Comparison of ENCODE assay signal across 10 mouse cellular contexts in genomic region chr14:24311110-24311509, GRCm38 (mm10). TPM values are rescaled to one million over a fixed set of nuclear protein-coding genes. Genes with fewer than 3 reads are reported as not detected.
DNase-seq lines count a peak whose midpoint lies in the region; ATAC-seq and TF ChIP-seq lines count a peak whose summit lies in the region.
"Had no signal": no experiment of that assay in that cellular context is flagged by ENCODE, and none has a peak within 500 bp of the region (broad histone marks: within the 10 kb centered on the region; RNA-seq: fewer than 3 reads in every experiment).

No protein-coding gene starts in this region.

- H3K27me3 ChIP-seq in midbrain, embryonic 11.5 days (ENCODE audit: control insufficient read depth, insufficient read depth, low read length): no peaks in the 10 kb centered on the region
- no peaks in the 10 kb centered on the region for H3K27me3 ChIP-seq in midbrain, embryonic 16.5 days (ENCODE audit: control insufficient read depth, insufficient read depth, low read depth, low read length)
- H3K27me3 ChIP-seq in embryonic facial prominence, embryonic 10.5 days (replicated peaks; ENCODE audit: low read depth, poor library complexity, severe bottlenecking): no peaks in the 10 kb centered on the region
- H3K27me3 ChIP-seq in liver, embryonic 14.5 days (ENCODE audit: control insufficient read depth, insufficient read depth, low read length): no peaks in the 10 kb centered on the region
- H3K27me3 ChIP-seq: stomach, embryonic 15.5 days had no signal

- TF ChIP-seq EP300 in liver, embryonic 14.5 days (IDR thresholded peaks at IDR 0.05; ENCODE audit: low read depth): no peak

- ATAC-seq in midbrain, embryonic 11.5 days (ENCODE audit: low FRiP score): no peak
- ATAC-seq in midbrain, embryonic 16.5 days: no peak
- ATAC-seq in liver, embryonic 14.5 days (ENCODE audit: insufficient read depth): no peak
- ATAC-seq in activated CD4-positive, CD25-positive, alpha-beta regulatory T cell, adult 4 months: no peak

- H3K9me3 ChIP-seq in midbrain, embryonic 11.5 days (ENCODE audit: control insufficient read depth, low read length): no peaks in the 10 kb centered on the region
- H3K9me3 ChIP-seq in midbrain, embryonic 16.5 days (replicated peaks; ENCODE audit: control insufficient read depth, low read length, poor library complexity, severe bottlenecking): no peaks in the 10 kb centered on the region
- H3K9me3 ChIP-seq in embryonic facial prominence, embryonic 10.5 days: no peaks in the 10 kb centered on the region
- no peaks in the 10 kb centered on the region for H3K9me3 ChIP-seq in liver, embryonic 14.5 days (ENCODE audit: control insufficient read depth, low read length)
- H3K9me3 ChIP-seq: stomach, embryonic 15.5 days had no signal

- H3K4me1 ChIP-seq in midbrain, embryonic 11.5 days (ENCODE audit: control insufficient read depth, insufficient read depth, low read length): no peaks in the 10 kb centered on the region
- no peaks in the 10 kb centered on the region for H3K4me1 ChIP-seq in midbrain, embryonic 16.5 days (ENCODE audit: control insufficient read depth, insufficient read depth, low read length)
- no peaks in the 10 kb centered on the region for H3K4me1 ChIP-seq in embryonic facial prominence, embryonic 10.5 days
- no peaks in the 10 kb centered on the region for H3K4me1 ChIP-seq in liver, embryonic 14.5 days (replicated peaks; ENCODE audit: control insufficient read depth in 2 of 2, insufficient read depth in 2 of 2, low read length in 1 of 2)
- H3K4me1 ChIP-seq: stomach, embryonic 15.5 days had no signal

- H3K4me2 ChIP-seq in midbrain, embryonic 11.5 days: no peak overlapping the region
- H3K4me2 ChIP-seq in midbrain, embryonic 16.5 days (ENCODE audit: low read length): no peak overlapping the region
- no peak overlapping the region for H3K4me2 ChIP-seq in liver, embryonic 14.5 days (ENCODE audit: low read depth)
- H3K4me2 ChIP-seq: stomach, embryonic 15.5 days had no signal

- no peak overlapping the region for H3K27ac ChIP-seq in midbrain, embryonic 11.5 days (ENCODE audit: low read depth, low read length)
- no peak overlapping the region for H3K27ac ChIP-seq in midbrain, embryonic 16.5 days (ENCODE audit: low read length)
- no peak overlapping the region for H3K27ac ChIP-seq in embryonic facial prominence, embryonic 10.5 days (replicated peaks)
- no peak overlapping the region for H3K27ac ChIP-seq in liver, embryonic 14.5 days
- H3K27ac ChIP-seq: stomach, embryonic 15.5 days had no signal

- DNase-seq in midbrain, embryonic 11.5 days (ENCODE audit: low spot score, missing footprints): peak; percentile 94
- DNase-seq in adrenal gland, postnatal 36 days: peak; percentile 71
- peak; percentile 76 for DNase-seq in embryonic facial prominence, embryonic 10.5 days (ENCODE audit: low spot score)
- peak; percentile 64 for DNase-seq in kidney, postnatal 14 days
- peak; percentile 6 to 10 (median 9) for DNase-seq in liver, embryonic 14.5 days (ENCODE audit: low read depth in 3 of 3, low spot score in 3 of 3)
- peak; percentile 65 for DNase-seq in right cerebral cortex, postnatal 4 days

- H3K9ac ChIP-seq in midbrain, embryonic 11.5 days (ENCODE audit: low read length): no peak overlapping the region
- no peak overlapping the region for H3K9ac ChIP-seq in midbrain, embryonic 16.5 days (ENCODE audit: low read depth, low read length)
- no peak overlapping the region for H3K9ac ChIP-seq in liver, embryonic 14.5 days (replicated peaks)
- H3K9ac ChIP-seq: stomach, embryonic 15.5 days had no signal

- no peak overlapping the region for H3K4me3 ChIP-seq in midbrain, embryonic 11.5 days (ENCODE audit: low read depth, low read length)
- no peak overlapping the region for H3K4me3 ChIP-seq in midbrain, embryonic 16.5 days (ENCODE audit: low read depth, low read length)
- no peak overlapping the region for H3K4me3 ChIP-seq in embryonic facial prominence, embryonic 10.5 days
- H3K4me3 ChIP-seq in liver, embryonic 14.5 days (ENCODE audit: insufficient read depth in 1 of 2, low read depth in 2 of 2, low read length in 2 of 2): no peak overlapping the region
- H3K4me3 ChIP-seq: stomach, embryonic 15.5 days had no signal

- no peaks in the 10 kb centered on the region for H3K36me3 ChIP-seq in midbrain, embryonic 11.5 days (ENCODE audit: control insufficient read depth, insufficient read depth, low read length)
- no peaks in the 10 kb centered on the region for H3K36me3 ChIP-seq in midbrain, embryonic 16.5 days (ENCODE audit: control insufficient read depth, insufficient read depth, low read length)
- no peaks in the 10 kb centered on the region for H3K36me3 ChIP-seq in embryonic facial prominence, embryonic 10.5 days (replicated peaks)
- no peaks in the 10 kb centered on the region for H3K36me3 ChIP-seq in liver, embryonic 14.5 days (replicated peaks; ENCODE audit: control insufficient read depth, insufficient read depth, low read depth)
- H3K36me3 ChIP-seq: stomach, embryonic 15.5 days had no signal

- 51% methylated on average over 3 of the region's 3 CpGs for WGBS in midbrain, embryonic 11.5 days
- WGBS in midbrain, embryonic 16.5 days: 49% methylated on average over 3 of the region's 3 CpGs
- 43% methylated on average over 3 of the region's 3 CpGs for WGBS in embryonic facial prominence, embryonic 10.5 days
- 22% methylated on average over 3 of the region's 3 CpGs for WGBS in liver, embryonic 14.5 days (ENCODE audit: insufficient replicate concordance)

- TF ChIP-seq CTCF in liver, embryonic 14.5 days (IDR thresholded peaks at IDR 0.05; ENCODE audit: low read depth): peak; percentile 86

RNA-seq across cellular contexts. Expression of gene E330034G19Rik, which starts 18.1 kb away (rescaled TPM):
- polyA plus RNA-seq in midbrain, embryonic 11.5 days (2014; fragmentation: Nextera tagmentation; extraction: Ambion mirVana): not detected in 2 replicates
- not detected in 2 replicates for polyA plus RNA-seq in midbrain, embryonic 16.5 days (2015; fragmentation: Nextera tagmentation; extraction: Ambion mirVana)
- total RNA-seq in adrenal gland, postnatal 36 days (2021): not detected
- polyA plus RNA-seq in embryonic facial prominence, embryonic 10.5 days (2016; fragmentation: Nextera tagmentation; extraction: Ambion mirVana): not detected in 2 replicates
- polyA plus RNA-seq in liver, embryonic 14.5 days (2012; rRNA removed): not detected in 2 replicates
- polyA plus RNA-seq in liver, embryonic 14.5 days (2014; fragmentation: Nextera tagmentation; extraction: Ambion mirVana): not detected in 2 replicates
- not detected for polyA plus RNA-seq in activated CD4-positive, CD25-positive, alpha-beta regulatory T cell, adult 4 months (2017; shearing (Covaris generic))
- polyA plus RNA-seq: heart, embryonic 14.5 days; stomach, embryonic 15.5 days had no signal

Comparison
In these comparisons a context has a peak if more than half of its experiments do, and no peak if none do; other contexts are left out.
1. DNase-seq: peak in every context shown above with its lines; median percentile 94 in midbrain, embryonic 11.5 days; 76 in embryonic facial prominence, embryonic 10.5 days; 71 in adrenal gland, postnatal 36 days; 65 in right cerebral cortex, postnatal 4 days; 64 in kidney, postnatal 14 days; 9 in liver, embryonic 14.5 days.